Mouse (Mus musculus) duodenum, adult 2 months (tissue): ENCODE results near the gene Lrrk2. TPM values are rescaled to one million over a fixed set of nuclear protein-coding genes. Genes with fewer than 3 reads are reported as not detected.

Experiments used
- polyA plus RNA-seq: library from polyadenylated mRNA; depleted of rRNA; stranded (reverse); fragments of >200 nt; gene quantifications from 2 replicates; pipeline ENCODE4 v1.2.3, GENCODE M21; 2012; ENCODE audit warnings: low replicate concordance; rRNA removed

The Lrrk2 gene
- polyA plus RNA-seq, result 0.18 and 0.31 TPM in 2 replicates

DNA sequence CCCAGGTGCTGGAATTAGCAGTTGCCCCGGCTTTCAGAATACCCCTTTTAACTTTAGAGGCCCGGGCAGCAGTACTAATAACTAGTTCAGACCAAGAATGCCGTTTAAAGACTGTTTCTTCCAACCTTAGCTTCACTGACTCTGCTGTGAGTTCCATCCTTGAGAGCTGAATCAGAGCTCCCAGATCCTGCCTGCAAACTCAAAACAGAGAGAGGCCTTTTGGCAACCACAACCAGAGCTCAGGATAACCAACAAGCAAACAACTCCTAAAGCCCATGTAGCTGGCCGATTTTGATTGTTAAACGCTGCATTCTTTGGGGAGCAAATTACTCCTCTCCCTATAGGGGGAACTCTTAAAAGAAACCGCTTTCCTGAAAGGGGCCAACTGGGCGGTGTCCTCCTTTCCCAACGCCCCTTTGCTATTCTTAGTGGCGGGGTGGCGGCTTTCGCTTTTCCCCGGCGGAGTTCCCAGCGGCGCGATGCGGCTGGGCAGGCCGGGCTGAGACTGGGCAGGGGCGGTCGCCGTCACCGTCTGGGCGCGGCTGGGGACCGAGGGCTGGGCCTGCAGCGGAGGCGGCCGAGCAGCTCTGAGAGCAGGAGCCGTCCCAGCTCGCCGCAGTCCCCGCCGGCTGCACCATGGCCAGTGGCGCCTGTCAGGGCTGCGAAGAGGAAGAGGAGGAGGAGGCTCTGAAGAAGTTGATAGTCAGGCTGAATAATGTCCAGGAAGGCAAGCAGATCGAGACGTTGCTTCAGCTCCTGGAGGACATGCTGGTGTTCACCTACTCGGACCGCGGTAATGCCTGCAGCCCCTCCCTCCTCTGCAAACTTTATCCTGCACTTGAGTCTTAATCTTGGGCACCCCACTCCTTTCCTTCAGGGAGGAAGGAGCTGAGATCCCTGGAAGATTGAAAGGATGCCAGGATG, at the start of gene Lrrk2:
TSS of gene Lrrk2 (plus strand) at position 531 of the 924 bp plus-strand sequence.

DNA sequence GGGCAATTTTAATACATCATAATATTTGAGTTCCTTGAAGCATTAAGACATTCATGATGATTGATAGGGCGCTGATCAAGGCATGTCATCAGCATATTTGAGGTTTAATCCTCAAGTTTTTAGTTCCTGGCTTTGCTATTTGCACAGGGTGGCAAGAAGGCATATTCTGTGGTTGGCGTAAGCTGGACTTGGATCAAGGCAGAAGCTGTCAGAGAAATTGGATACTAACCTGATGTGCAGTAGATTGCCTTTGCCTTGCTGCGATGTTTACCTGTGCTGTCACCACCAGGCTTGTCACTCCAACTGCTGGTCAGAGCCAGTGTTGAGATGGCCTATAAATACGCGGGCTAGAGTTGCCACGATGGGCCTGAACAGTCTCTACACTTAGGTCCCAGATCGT, 165.0 kb downstream of the Lrrk2 start, which contains the start of gene Smgc:
TSS of gene Smgc (plus strand) at position 301 of the 400 bp plus-strand sequence.

Other genes with a start within 250 kb of the Lrrk2 start
- 0.19 and 0.20 TPM in 2 replicates for gene Slc2a13, start 99.9 kb upstream of the Lrrk2 start, polyA plus RNA-seq
- gene Smgc, start 165.1 kb downstream of the Lrrk2 start, polyA plus RNA-seq, result not detected in 2 replicates